Mouse (Mus musculus) C2C12 (cell line): ENCODE measurements around the gene Xylt1. TPM values are rescaled to one million over a fixed set of nuclear protein-coding genes. Genes with fewer than 3 reads are reported as not detected.

ENCODE experiments used
- H3K27me3 ChIP-seq: one replicate; pipeline ENCODE4 v1.6.1; 2011; ENCODE audit not compliant: control insufficient read depth, insufficient read depth, insufficient read length
- H3K36me3 ChIP-seq: one replicate; pipeline ENCODE4 v1.6.1; 2011; ENCODE audit not compliant: control insufficient read depth, insufficient read depth
- H3K4me3 ChIP-seq: one replicate; pipeline ENCODE4 v1.5.1; 2011; ENCODE audit warnings: mild to moderate bottlenecking, control low read depth; ENCODE audit not compliant: poor library complexity, insufficient read depth, severe bottlenecking
- H3K79me2 ChIP-seq: one replicate; pipeline ENCODE4 v1.6.1; 2011; ENCODE audit not compliant: control insufficient read depth, insufficient read depth
- H3K79me3 ChIP-seq: one replicate; pipeline ENCODE4 v1.6.1; 2011; ENCODE audit warnings: low read depth, control low read depth
- H3ac ChIP-seq: one replicate; pipeline ENCODE3; 2011; ENCODE audit warnings: low read depth; ENCODE audit not compliant: control insufficient read depth, insufficient read length
- CEBPB ChIP-seq: IDR thresholded peaks from one replicate; pipeline ENCODE4 v1.6.1; 2011; ENCODE audit warnings: low read depth, mild to moderate bottlenecking, control low read depth, moderate library complexity
- CTCF ChIP-seq: IDR thresholded peaks from one replicate; pipeline ENCODE4 v1.5.1; 2011; ENCODE audit not compliant: control insufficient read depth, insufficient read depth, insufficient read length
- FOSL1 ChIP-seq: IDR thresholded peaks from one replicate; pipeline ENCODE4 v1.8.0; 2011; ENCODE audit warnings: mild to moderate bottlenecking, low read length; ENCODE audit not compliant: poor library complexity, insufficient read depth, severe bottlenecking
- MAX ChIP-seq: IDR thresholded peaks from one replicate; pipeline ENCODE4 v1.6.1; 2011; ENCODE audit warnings: mild to moderate bottlenecking, control low read depth
- MYOD1 ChIP-seq: IDR thresholded peaks from one replicate; pipeline ENCODE4 v1.6.1; 2011; ENCODE audit warnings: low read depth; ENCODE audit not compliant: control insufficient read depth, insufficient read length
- MYOG ChIP-seq: IDR thresholded peaks from one replicate; pipeline ENCODE4 v1.6.1; 2011; ENCODE audit not compliant: control insufficient read depth, insufficient read length; ENCODE audit errors: extremely low read depth
- USF1 ChIP-seq: IDR thresholded peaks from one replicate; pipeline ENCODE4 v1.6.1; 2011; ENCODE audit warnings: low read depth, mild to moderate bottlenecking, control low read depth, moderate library complexity
- polyA plus RNA-seq: library from polyadenylated mRNA; unstranded; fragments of >200 nt; fragmentation: generic; extraction: Trizol; gene quantifications from one replicate; pipeline ENCODE4 v1.2.1, GENCODE M21; 2012; ENCODE audit warnings: missing spikeins

The Xylt1 gene
- polyA plus RNA-seq, 1 experiment = not detected

GRCm38 (mm10) chr7:117686120-117686996 lies 305.6 kb downstream of the Xylt1 start:
- H3K79me2 ChIP-seq = no peaks in the 10 kb centered on the region
- no peaks in the 10 kb centered on the region for H3K79me3 ChIP-seq
- no peak overlapping the region for H3K4me3 ChIP-seq
- no peak overlapping the region for H3ac ChIP-seq
- TF ChIP-seq USF1 (no peak), MYOG (no peak), FOSL1 (no peak), CTCF (no peak), MAX (no peak), MYOD1 (no peak), CEBPB (no peak)
- no peaks in the 10 kb centered on the region for H3K36me3 ChIP-seq
- no peaks in the 10 kb centered on the region for H3K27me3 ChIP-seq

GRCm38 (mm10) chr7:117686997-117687302 lies 306.2 kb downstream of the Xylt1 start:
- Histone ChIP-seq H3ac (no peak overlapping the region), H3K4me3 (no peak overlapping the region), H3K36me3 (no peaks in the 10 kb centered on the region), H3K79me2 (no peaks in the 10 kb centered on the region), H3K27me3 (no peaks in the 10 kb centered on the region), H3K79me3 (no peaks in the 10 kb centered on the region)
- TF ChIP-seq CTCF = no peak
- TF ChIP-seq MYOD1 = no peak
- no peak for TF ChIP-seq MAX
- no peak for TF ChIP-seq MYOG
- TF ChIP-seq USF1 = no peak
- TF ChIP-seq CEBPB = no peak
- TF ChIP-seq FOSL1 = no peak

GRCm38 (mm10) chr7:117695612-117696011 lies 314.8 kb downstream of the Xylt1 start:
- Histone ChIP-seq H3K27me3 (no peaks in the 10 kb centered on the region), H3K79me3 (no peaks in the 10 kb centered on the region), H3ac (no peak overlapping the region), H3K36me3 (no peaks in the 10 kb centered on the region), H3K4me3 (no peak overlapping the region), H3K79me2 (no peaks in the 10 kb centered on the region)
- no peak for TF ChIP-seq MAX
- TF ChIP-seq FOSL1 = no peak
- no peak for TF ChIP-seq USF1
- TF ChIP-seq CEBPB = no peak
- TF ChIP-seq CTCF = no peak
- no peak for TF ChIP-seq MYOG
- TF ChIP-seq MYOD1 = no peak

GRCm38 (mm10) chr7:117697681-117698080 lies 316.9 kb downstream of the Xylt1 start:
- H3K79me2 ChIP-seq = no peaks in the 10 kb centered on the region
- H3K27me3 ChIP-seq = no peaks in the 10 kb centered on the region
- no peak overlapping the region for H3ac ChIP-seq
- H3K36me3 ChIP-seq = no peaks in the 10 kb centered on the region
- no peak for TF ChIP-seq FOSL1
- no peak for TF ChIP-seq CTCF
- no peaks in the 10 kb centered on the region for H3K79me3 ChIP-seq
- H3K4me3 ChIP-seq = no peak overlapping the region

GRCm38 (mm10) chr7:117698551-117699114 lies 317.9 kb downstream of the Xylt1 start:
- H3K36me3 ChIP-seq = no peaks in the 10 kb centered on the region
- H3ac ChIP-seq = no peak overlapping the region
- H3K4me3 ChIP-seq = no peak overlapping the region
- H3K27me3 ChIP-seq = no peaks in the 10 kb centered on the region
- no peaks in the 10 kb centered on the region for H3K79me3 ChIP-seq
- H3K79me2 ChIP-seq = no peaks in the 10 kb centered on the region
- TF ChIP-seq CTCF (no peak), FOSL1 (no peak), USF1 (no peak), MAX (no peak), CEBPB (no peak), MYOD1 (no peak), MYOG (no peak)
